Mouse (Mus musculus) myocyte (in vitro differentiated cells): ENCODE results near the gene Il24. TPM values are rescaled to one million over a fixed set of nuclear protein-coding genes. Genes with fewer than 3 reads are reported as not detected.

Experiments used
- H3K27me3 ChIP-seq: one replicate; pipeline ENCODE4 v1.6.1; 2011; ENCODE audit not compliant: control insufficient read depth, insufficient read depth, insufficient read length
- H3K36me3 ChIP-seq: one replicate; pipeline ENCODE4 v1.6.1; 2011; ENCODE audit not compliant: control insufficient read depth, insufficient read depth
- H3K4me2 ChIP-seq: one replicate; pipeline ENCODE4 v1.6.1; 2011; ENCODE audit warnings: low read depth, control low read depth
- H3K4me3 ChIP-seq: one replicate; pipeline ENCODE4 v1.5.1; 2011; ENCODE audit warnings: mild to moderate bottlenecking, control low read depth, moderate library complexity
- H3K79me2 ChIP-seq: one replicate; pipeline ENCODE4 v1.6.1; 2011; ENCODE audit not compliant: control insufficient read depth, insufficient read depth
- H3ac ChIP-seq: one replicate; pipeline ENCODE4 v1.6.1; 2011; ENCODE audit not compliant: control insufficient read depth, insufficient read length
- CEBPB ChIP-seq: IDR thresholded peaks from 2 replicates; pipeline ENCODE4 v1.6.1; 2011; ENCODE audit warnings: mild to moderate bottlenecking, moderate library complexity; ENCODE audit not compliant: poor library complexity, insufficient read depth, severe bottlenecking
- E2F4 ChIP-seq: IDR thresholded peaks from one replicate; pipeline ENCODE4 v1.6.1; 2011; ENCODE audit warnings: mild to moderate bottlenecking, control low read depth, moderate library complexity; ENCODE audit not compliant: insufficient read depth
- MAX ChIP-seq: IDR thresholded peaks from one replicate; pipeline ENCODE4 v1.6.1; 2011; ENCODE audit warnings: low read depth, mild to moderate bottlenecking, control low read depth
- MYOD1 ChIP-seq, 3 experiments: IDR thresholded peaks; one replicate each; pipeline ENCODE4 v1.6.1; 2011; ENCODE audit warnings: control low read depth in 2 of 3, low read depth in 2 of 3, mild to moderate bottlenecking in 2 of 3, moderate library complexity in 1 of 3; ENCODE audit not compliant: insufficient read length in 2 of 3, control insufficient read depth in 1 of 3
- MYOG ChIP-seq, 3 experiments: IDR thresholded peaks; one replicate each; pipeline ENCODE4 v1.6.1; 2011; ENCODE audit warnings: control low read depth in 2 of 3, low read depth in 2 of 3, mild to moderate bottlenecking in 2 of 3; ENCODE audit not compliant: insufficient read length in 2 of 3, control insufficient read depth in 1 of 3, insufficient read depth in 1 of 3
- POLR2A ChIP-seq: IDR thresholded peaks from one replicate; pipeline ENCODE4 v1.6.1; 2011; ENCODE audit warnings: low read depth, mild to moderate bottlenecking, control low read depth, moderate library complexity; ENCODE audit not compliant: insufficient read length
- POLR2AphosphoS2 ChIP-seq: IDR thresholded peaks from one replicate; pipeline ENCODE4 v1.6.1; 2011; ENCODE audit warnings: low read depth, control low read depth; ENCODE audit not compliant: insufficient read length
- REST ChIP-seq: IDR thresholded peaks from one replicate; pipeline ENCODE4 v1.6.1; 2011; ENCODE audit warnings: mild to moderate bottlenecking, control low read depth, moderate library complexity; ENCODE audit not compliant: insufficient read depth, insufficient read length
- SRF ChIP-seq: IDR thresholded peaks from one replicate; pipeline ENCODE4 v1.6.1; 2011; ENCODE audit warnings: low read depth; ENCODE audit not compliant: control insufficient read depth, insufficient read length
- TCF12 ChIP-seq: IDR thresholded peaks from one replicate; pipeline ENCODE4 v1.6.1; 2011; ENCODE audit warnings: mild to moderate bottlenecking, control low read depth; ENCODE audit not compliant: poor library complexity, insufficient read depth, severe bottlenecking
- TCF3 ChIP-seq: IDR thresholded peaks from one replicate; pipeline ENCODE4 v1.6.1; 2011; ENCODE audit warnings: low read depth, control low read depth; ENCODE audit not compliant: insufficient read length
- USF1 ChIP-seq: IDR thresholded peaks from one replicate; pipeline ENCODE4 v1.6.1; 2011; ENCODE audit warnings: low read depth, mild to moderate bottlenecking, control low read depth, moderate library complexity
- polyA plus RNA-seq: library from polyadenylated mRNA; unstranded; fragments of >200 nt; fragmentation: generic; extraction: Trizol; gene quantifications from one replicate; pipeline ENCODE4 v1.2.1, GENCODE M21; 2012; ENCODE audit warnings: missing spikeins

The Il24 gene
- polyA plus RNA-seq, result not detected

- Histone ChIP-seq H3ac (no peak within 1 kb of the TSS), H3K4me2 (no peak within 1 kb of the TSS), H3K79me2 (no peaks in the 10 kb centered on the region), H3K27me3 (no peaks in the 10 kb centered on the region), H3K4me3 (no peak within 1 kb of the TSS), H3K36me3 (no peaks in the 10 kb centered on the region)
- TF ChIP-seq MYOG (IDR thresholded peaks at IDR 0.05; ENCODE audit: control insufficient read depth in 1 of 3, insufficient read depth in 1 of 3, insufficient read length in 2 of 3, low read depth in 2 of 3) (no peak), POLR2AphosphoS2 (no peak), MAX (no peak), REST (no peak), MYOD1 (IDR thresholded peaks at IDR 0.05; ENCODE audit: control insufficient read depth in 1 of 3, insufficient read length in 2 of 3, low read depth in 2 of 3) (no peak), SRF (no peak), CEBPB (no peak), TCF12 (no peak), TCF3 (no peak), POLR2A (no peak), E2F4 (no peak), USF1 (no peak)
These were observed at the start of gene Il24 for GRCm38 (mm10) chr1:130887354-130887753. TSS of gene Il24 (minus strand) at chr1:130887454.

- Histone ChIP-seq H3K36me3 (no peaks in the 10 kb centered on the region), H3K4me3 (no peak overlapping the region), H3ac (no peak overlapping the region), H3K27me3 (no peaks in the 10 kb centered on the region), H3K79me2 (no peaks in the 10 kb centered on the region), H3K4me2 (no peak overlapping the region)
- no peak for TF ChIP-seq E2F4
- no peak for TF ChIP-seq REST
- TF ChIP-seq POLR2A, result no peak
- no peak for TF ChIP-seq MYOG (IDR thresholded peaks at IDR 0.05; ENCODE audit: control insufficient read depth in 1 of 3, insufficient read depth in 1 of 3, insufficient read length in 2 of 3, low read depth in 2 of 3)
- TF ChIP-seq TCF3, result no peak
- no peak for TF ChIP-seq POLR2AphosphoS2
- no peak for TF ChIP-seq MYOD1 (IDR thresholded peaks at IDR 0.05; ENCODE audit: control insufficient read depth in 1 of 3, insufficient read length in 2 of 3, low read depth in 2 of 3)
- TF ChIP-seq CEBPB, result no peak
- no peak for TF ChIP-seq TCF12
- TF ChIP-seq MAX, result no peak
- TF ChIP-seq SRF, result no peak
- TF ChIP-seq USF1, result no peak
These were observed 49.1 kb upstream of the Il24 start for GRCm38 (mm10) chr1:130936351-130936750.

- no peak overlapping the region for H3K4me2 ChIP-seq
- no peak overlapping the region for H3K4me3 ChIP-seq
- H3ac ChIP-seq, result no peak overlapping the region
- TF ChIP-seq TCF12, result no peak
- TF ChIP-seq REST, result no peak
- TF ChIP-seq CEBPB, result no peak
- TF ChIP-seq SRF, result no peak
- no peak for TF ChIP-seq POLR2A
- TF ChIP-seq E2F4, result no peak
- no peak for TF ChIP-seq TCF3
- TF ChIP-seq MYOD1 (IDR thresholded peaks at IDR 0.05; ENCODE audit: control insufficient read depth in 1 of 3, insufficient read length in 2 of 3, low read depth in 2 of 3), result no peak
- TF ChIP-seq USF1, result no peak
- no peak for TF ChIP-seq POLR2AphosphoS2
- no peak for TF ChIP-seq MYOG (IDR thresholded peaks at IDR 0.05; ENCODE audit: control insufficient read depth in 1 of 3, insufficient read depth in 1 of 3, insufficient read length in 2 of 3, low read depth in 2 of 3)
- no peak for TF ChIP-seq MAX
- no peaks in the 10 kb centered on the region for H3K79me2 ChIP-seq
- no peaks in the 10 kb centered on the region for H3K36me3 ChIP-seq
- H3K27me3 ChIP-seq, result no peaks in the 10 kb centered on the region
These were observed 39.2 kb upstream of the Il24 start for GRCm38 (mm10) chr1:130926484-130926883.

GRCm38 (mm10) chr1:130918323-130918980 is 31.2 kb upstream of the Il24 start:
- H3K27me3 ChIP-seq, result no peaks in the 10 kb centered on the region
- no peak overlapping the region for H3K4me2 ChIP-seq
- TF ChIP-seq SRF (no peak), POLR2AphosphoS2 (no peak), E2F4 (no peak), CEBPB (no peak), MYOD1 (IDR thresholded peaks at IDR 0.05; ENCODE audit: control insufficient read depth in 1 of 3, insufficient read length in 2 of 3, low read depth in 2 of 3) (no peak), REST (no peak), USF1 (no peak)
- H3K79me2 ChIP-seq, result no peaks in the 10 kb centered on the region
- no peak overlapping the region for H3ac ChIP-seq
- no peak overlapping the region for H3K4me3 ChIP-seq
- no peaks in the 10 kb centered on the region for H3K36me3 ChIP-seq
